Mouse (Mus musculus) testis, adult 2 months (tissue): ENCODE measurements at regions not wholly inside any gene's neighbourhood (a gene's known extent, or its start where the extent isn't known, plus 50 kb on each side); places are given as distances from the start of the nearest gene placed in this dataset.
A peak's percentile ranks its signal among the peaks of the same experiment; 100 is the strongest.

ENCODE experiments used
- H3K27ac ChIP-seq: fragments of 200-500 bp; 2 replicates; pipeline ENCODE4 v1.5.1; 2012; ENCODE audit warnings: low read depth, low read length; ENCODE audit not compliant: control insufficient read depth, insufficient read depth
- H3K27me3 ChIP-seq: fragments of 200-500 bp; 2 replicates; pipeline ENCODE4 v1.6.1; 2012; ENCODE audit warnings: mild to moderate bottlenecking, low read length, moderate library complexity; ENCODE audit not compliant: control insufficient read depth, insufficient read depth
- H3K36me3 ChIP-seq: fragments of 200-500 bp; 2 replicates; pipeline ENCODE4 v1.6.1; 2012; ENCODE audit warnings: mild to moderate bottlenecking, low read length; ENCODE audit not compliant: control insufficient read depth, insufficient read depth
- H3K4me1 ChIP-seq: fragments of 200-500 bp; 2 replicates; pipeline ENCODE4 v1.6.1; 2012; ENCODE audit warnings: low read length; ENCODE audit not compliant: control insufficient read depth, insufficient read depth
- H3K4me3 ChIP-seq: fragments of 200-500 bp; 2 replicates; pipeline ENCODE4 v1.5.1; 2012; ENCODE audit warnings: low read depth, mild to moderate bottlenecking, low read length, moderate library complexity, mixed read lengths; ENCODE audit not compliant: control insufficient read depth
- CTCF ChIP-seq: fragments of 200-500 bp; IDR thresholded peaks from 2 replicates; pipeline ENCODE4 v1.5.1; 2012; ENCODE audit warnings: low read depth, mild to moderate bottlenecking, inconsistent platforms, low read length, moderate library complexity; ENCODE audit not compliant: control insufficient read depth, insufficient read depth, insufficient replicate concordance
- POLR2A ChIP-seq: fragments of 200-500 bp; IDR thresholded peaks from 2 replicates; pipeline ENCODE4 v1.6.1; 2012; ENCODE audit warnings: low read depth, mild to moderate bottlenecking, inconsistent platforms, low read length, moderate library complexity; ENCODE audit not compliant: control insufficient read depth

DNA sequence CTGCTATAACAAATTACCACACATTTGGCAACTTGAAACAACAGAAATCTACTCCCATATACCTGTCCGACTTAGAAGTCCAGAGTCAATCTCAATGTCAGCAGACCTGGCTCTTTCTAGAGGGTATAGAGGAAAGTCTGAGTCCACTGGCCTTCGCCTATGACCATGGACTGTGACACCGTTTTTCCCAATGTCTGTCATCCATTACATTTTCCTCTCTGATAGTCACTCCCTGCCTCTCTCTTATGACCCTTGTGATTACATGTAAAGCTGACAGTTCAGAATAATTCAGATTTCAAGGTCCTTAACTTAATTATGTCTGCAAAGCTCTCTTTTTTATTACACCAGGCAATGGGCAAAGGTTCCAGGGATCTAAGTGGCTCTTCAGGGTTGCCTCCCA, 97.6 kb upstream of the Lmo4 start:
- TF ChIP-seq POLR2A (no peak), CTCF (no peak)
- no peak overlapping the region for H3K27ac ChIP-seq
- H3K4me3 ChIP-seq: no peak overlapping the region
- no peaks in the 10 kb centered on the region for H3K4me1 ChIP-seq
- H3K27me3 ChIP-seq: no peaks in the 10 kb centered on the region
- no peaks in the 10 kb centered on the region for H3K36me3 ChIP-seq

GRCm38 (mm10) chr3:144301068-144301467, 96.0 kb upstream of the Lmo4 start:
- Histone ChIP-seq H3K36me3 (no peaks in the 10 kb centered on the region), H3K27ac (no peak overlapping the region), H3K4me3 (no peak overlapping the region)

DNA sequence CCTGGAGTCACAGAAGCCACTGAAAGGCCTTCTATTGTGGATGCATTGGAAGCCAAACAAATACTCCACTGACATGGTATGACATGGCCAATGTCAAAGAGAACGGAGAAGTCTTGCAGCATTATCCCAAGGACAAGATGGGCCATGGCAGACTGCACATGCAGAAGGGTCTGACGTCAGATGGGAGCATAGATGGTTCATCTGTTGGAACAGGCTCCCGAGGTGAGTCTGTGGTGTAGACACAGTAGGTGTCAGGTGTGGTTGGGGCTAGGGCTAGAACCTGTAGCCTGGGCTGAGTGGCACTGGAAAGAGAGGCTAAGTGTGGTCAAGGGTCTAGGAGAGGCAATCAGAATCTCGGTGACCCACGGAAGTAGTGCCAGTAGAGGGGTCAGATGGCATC, 94.2 kb upstream of the Lmo4 start:
- TF ChIP-seq CTCF (no peak), POLR2A (no peak)
- Histone ChIP-seq H3K4me1 (no peaks in the 10 kb centered on the region), H3K36me3 (no peaks in the 10 kb centered on the region), H3K27me3 (no peaks in the 10 kb centered on the region), H3K4me3 (no peak overlapping the region), H3K27ac (no peak overlapping the region)

More at GRCm38 (mm10) chr3:144301068-144301467, 96.0 kb upstream of the Lmo4 start:
- no peaks in the 10 kb centered on the region for H3K4me1 ChIP-seq
- TF ChIP-seq POLR2A (no peak), CTCF (no peak)
- no peaks in the 10 kb centered on the region for H3K27me3 ChIP-seq

DNA sequence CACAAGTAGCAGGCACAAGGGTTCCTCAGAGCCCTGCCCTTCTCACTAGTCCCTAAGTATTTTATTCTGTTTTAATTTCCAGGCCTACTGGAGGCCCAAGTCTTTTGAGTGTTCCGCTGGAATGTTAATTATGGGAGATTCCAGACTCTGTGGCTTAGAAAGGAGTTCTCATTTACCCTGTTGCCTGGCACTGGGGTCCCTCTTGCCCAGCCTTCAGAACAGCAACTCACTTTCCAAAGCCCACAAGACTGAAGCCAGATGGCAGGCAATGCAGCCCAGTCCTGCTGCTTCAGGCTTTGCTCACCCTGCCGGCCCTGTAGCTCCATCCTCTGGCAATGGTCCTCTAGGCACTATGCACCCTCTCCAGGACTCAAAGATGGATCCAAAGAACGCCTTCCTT, 84.5 kb upstream of the Lmo4 start:
- no peak overlapping the region for H3K4me3 ChIP-seq
- H3K27ac ChIP-seq: no peak overlapping the region

GRCm38 (mm10) chr3:144286100-144286499, 81.1 kb upstream of the Lmo4 start:
- Histone ChIP-seq H3K4me1 (no peaks in the 10 kb centered on the region), H3K27me3 (no peaks in the 10 kb centered on the region), H3K4me3 (no peak overlapping the region; the same call in 1 of the 2 replicates), H3K27ac (no peak overlapping the region), H3K36me3 (no peaks in the 10 kb centered on the region)
- TF ChIP-seq CTCF (no peak), POLR2A (no peak)

More for the DNA sequence above, 84.5 kb upstream of the Lmo4 start:
- Histone ChIP-seq H3K27me3 (no peaks in the 10 kb centered on the region), H3K36me3 (no peaks in the 10 kb centered on the region), H3K4me1 (no peaks in the 10 kb centered on the region)
- TF ChIP-seq CTCF (no peak), POLR2A (no peak)

GRCm38 (mm10) chr3:144284326-144284725, 79.3 kb upstream of the Lmo4 start:
- TF ChIP-seq POLR2A: no peak
- TF ChIP-seq CTCF: no peak
- no peaks in the 10 kb centered on the region for H3K4me1 ChIP-seq
- peak overlapping the region; percentile 67 for H3K4me3 ChIP-seq
- no peaks in the 10 kb centered on the region for H3K27me3 ChIP-seq
- no peak overlapping the region for H3K27ac ChIP-seq
- no peaks in the 10 kb centered on the region for H3K36me3 ChIP-seq

DNA sequence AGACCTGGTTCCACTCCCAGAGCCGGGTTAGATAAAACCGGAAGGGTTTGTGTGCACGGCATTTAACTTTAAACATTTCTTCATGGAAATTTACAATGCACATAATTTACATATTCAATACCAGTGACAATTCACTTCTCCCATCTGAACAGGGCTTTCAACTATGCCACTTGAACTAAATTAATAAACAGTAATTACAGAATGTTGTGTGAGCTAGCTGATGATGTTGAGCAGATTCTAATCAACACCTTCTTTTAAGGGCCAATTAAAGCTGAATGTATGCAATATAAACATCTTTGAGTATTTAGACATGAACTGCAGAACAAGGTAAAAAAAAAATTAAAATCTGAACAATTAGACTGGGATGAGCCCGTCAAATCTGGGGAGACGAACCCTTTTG, 68.1 kb upstream of the Lmo4 start:
- Histone ChIP-seq H3K27me3 (no peaks in the 10 kb centered on the region), H3K27ac (no peak overlapping the region), H3K36me3 (no peaks in the 10 kb centered on the region), H3K4me3 (peak overlapping the region; percentile 24), H3K4me1 (no peaks in the 10 kb centered on the region)
- TF ChIP-seq CTCF: no peak
- no peak for TF ChIP-seq POLR2A

GRCm38 (mm10) chr3:144270206-144270605, 65.2 kb upstream of the Lmo4 start:
- H3K36me3 ChIP-seq: no peaks in the 10 kb centered on the region
- no peak overlapping the region for H3K27ac ChIP-seq
- H3K4me3 ChIP-seq: no peak overlapping the region
- H3K4me1 ChIP-seq: no peaks in the 10 kb centered on the region
- H3K27me3 ChIP-seq: no peaks in the 10 kb centered on the region
- TF ChIP-seq CTCF: no peak
- TF ChIP-seq POLR2A: no peak
